Mouse (Mus musculus) forebrain, postnatal 0 days (tissue): Measurements from ENCODE around the gene Hsp90b1. TPM values are rescaled to one million over a fixed set of nuclear protein-coding genes. Genes with fewer than 3 reads are reported as not detected.

Experiments used
- ATAC-seq: fragments of 200-750 bp; cut with Nextera tagmentation; 2 replicates; pipeline ENCODE4 v1.8.0; 2017; ENCODE audit warnings: mild to moderate bottlenecking, moderate library complexity
- DNase-seq: peaks from one replicate; pipeline ENCODE4 v3.0.0-alpha.2; 2015
- H3K27ac ChIP-seq: fragments of 300-500 bp; sonication (generic); 2 replicates; pipeline ENCODE4 v1.5.1; 2014; ENCODE audit warnings: low read depth, mild to moderate bottlenecking, antibody characterized with exemption, low read length, moderate library complexity, mixed read lengths
- H3K27me3 ChIP-seq: fragments of 300-500 bp; sonication (generic); 2 replicates; pipeline ENCODE4 v1.6.1; 2014; ENCODE audit warnings: mild to moderate bottlenecking, low read length, mixed read lengths; ENCODE audit not compliant: insufficient read depth
- H3K36me3 ChIP-seq: fragments of 300-500 bp; sonication (generic); 2 replicates; pipeline ENCODE4 v1.6.1; 2014; ENCODE audit warnings: mild to moderate bottlenecking, moderate library complexity; ENCODE audit not compliant: insufficient read depth
- H3K4me1 ChIP-seq: fragments of 300-500 bp; sonication (generic); 2 replicates; pipeline ENCODE4 v1.6.1; 2014; ENCODE audit warnings: antibody characterized with exemption; ENCODE audit not compliant: insufficient read depth
- H3K4me2 ChIP-seq: fragments of 300-500 bp; sonication (generic); 2 replicates; pipeline ENCODE4 v1.6.1; 2014; ENCODE audit warnings: low read depth, mild to moderate bottlenecking, moderate library complexity
- H3K4me3 ChIP-seq: fragments of 300-500 bp; sonication (generic); 2 replicates; pipeline ENCODE4 v1.5.1; 2014; ENCODE audit warnings: low read depth, low read length, mixed read lengths
- H3K9ac ChIP-seq: fragments of 300-500 bp; sonication (generic); 2 replicates; pipeline ENCODE4 v1.6.1; 2014; ENCODE audit warnings: mild to moderate bottlenecking
- H3K9me3 ChIP-seq: fragments of 300-500 bp; sonication (generic); 2 replicates; pipeline ENCODE4 v1.6.1; 2016; ENCODE audit warnings: low read length
- CTCF ChIP-seq: sonication (generic); IDR thresholded peaks from 2 replicates; pipeline ENCODE4 v1.5.1; 2016; ENCODE audit warnings: antibody characterized with exemption, control low read depth, low read depth
- WGBS: fragments of 180-500 bp; shearing (Covaris S2); extraction: QIAGEN DNeasy Blood & Tissue Kit; methylation state at CpG from one replicate; pipeline ENCODE4 v1.1.7; 2014; 5-methylcytosine and 5-hydroxymethylcytosine counted together
- polyA plus RNA-seq: library from polyadenylated mRNA; unstranded; fragments of >200 nt; fragmentation: Nextera tagmentation; extraction: Ambion mirVana; gene quantifications from 2 replicates; pipeline ENCODE4 v1.2.1, GENCODE M21; 2015
- total RNA-seq: library from RNA; depleted of rRNA; stranded (reverse); fragments of >200 nt; gene quantifications from 2 replicates; pipeline ENCODE4 v1.2.3, GENCODE M21; 2014

The Hsp90b1 gene
- total and polyA plus RNA-seq, 2 experiments from 2014 or later: 189 to 196 TPM

GRCm38 (mm10) chr10:86727548-86727980, 22.3 kb upstream of the Hsp90b1 start:
- no peaks in the 10 kb centered on the region for H3K36me3 ChIP-seq
- peak overlapping the region; percentile 33; the same call in 1 of the 2 replicates for H3K9ac ChIP-seq
- 0 out of 2 replicates have a peak overlapping the region, but pooled peaks have one; percentile 2 for H3K27ac ChIP-seq
- ATAC-seq (peak; percentile 76), DNase-seq (peak; percentile 49)
- no peak for TF ChIP-seq CTCF
- no peaks in the 10 kb centered on the region for H3K4me1 ChIP-seq
- H3K9me3 ChIP-seq: no peaks in the 10 kb centered on the region
- H3K27me3 ChIP-seq: no peaks in the 10 kb centered on the region
- WGBS: 7% methylated on average over 12 of the region's 12 CpGs
- H3K4me2 ChIP-seq: peak overlapping the region; percentile 53
- peak overlapping the region; percentile 19; the same call in 1 of the 2 replicates for H3K4me3 ChIP-seq

DNA sequence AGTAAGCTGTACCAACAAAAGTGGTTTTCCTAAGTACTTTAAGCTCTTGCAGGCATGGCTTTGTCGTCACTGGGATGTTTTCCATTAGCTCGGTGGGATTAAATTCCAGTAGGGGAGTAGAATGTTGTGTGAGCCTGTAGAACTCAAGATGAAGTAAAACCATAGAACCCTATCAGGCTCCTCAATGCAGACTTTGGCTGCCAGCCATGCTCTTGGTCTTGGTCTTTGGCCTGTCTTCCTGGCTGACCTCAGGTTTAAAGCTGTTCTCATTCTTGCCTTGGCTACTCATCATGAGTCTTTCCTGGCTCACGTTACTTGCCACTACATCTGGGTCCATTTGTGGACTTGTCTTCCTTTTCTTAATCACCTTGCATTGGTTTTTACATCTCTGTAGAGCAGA, 6.8 kb upstream of the Hsp90b1 start:
- H3K4me2 ChIP-seq: no peak overlapping the region
- H3K9ac ChIP-seq: no peak overlapping the region
- no peaks in the 10 kb centered on the region for H3K36me3 ChIP-seq
- H3K9me3 ChIP-seq: no peaks in the 10 kb centered on the region
- 70% methylated on average over 3 of the region's 3 CpGs for WGBS
- no peaks in the 10 kb centered on the region for H3K4me1 ChIP-seq
- H3K27me3 ChIP-seq: no peaks in the 10 kb centered on the region
- TF ChIP-seq CTCF: no peak
- DNase-seq (no peak), ATAC-seq (no peak)
- H3K27ac ChIP-seq: no peak overlapping the region
- H3K4me3 ChIP-seq: no peak overlapping the region

GRCm38 (mm10) chr10:86707134-86707533, 1.8 kb upstream of the Hsp90b1 start:
- TF ChIP-seq CTCF: no peak
- Histone ChIP-seq H3K9me3 (no peaks in the 10 kb centered on the region), H3K4me2 (no peak overlapping the region), H3K9ac (no peak overlapping the region), H3K4me3 (no peak overlapping the region), H3K4me1 (peaks cover 6% of the 10 kb centered on the region; the same call in 1 of the 2 replicates), H3K27ac (no peak overlapping the region), H3K36me3 (peaks cover 11% of the 10 kb centered on the region; the same call in 1 of the 2 replicates), H3K27me3 (no peaks in the 10 kb centered on the region)
- 94% methylated on average over 3 of the region's 3 CpGs for WGBS
- DNase-seq (no peak), ATAC-seq (no peak)

DNA sequence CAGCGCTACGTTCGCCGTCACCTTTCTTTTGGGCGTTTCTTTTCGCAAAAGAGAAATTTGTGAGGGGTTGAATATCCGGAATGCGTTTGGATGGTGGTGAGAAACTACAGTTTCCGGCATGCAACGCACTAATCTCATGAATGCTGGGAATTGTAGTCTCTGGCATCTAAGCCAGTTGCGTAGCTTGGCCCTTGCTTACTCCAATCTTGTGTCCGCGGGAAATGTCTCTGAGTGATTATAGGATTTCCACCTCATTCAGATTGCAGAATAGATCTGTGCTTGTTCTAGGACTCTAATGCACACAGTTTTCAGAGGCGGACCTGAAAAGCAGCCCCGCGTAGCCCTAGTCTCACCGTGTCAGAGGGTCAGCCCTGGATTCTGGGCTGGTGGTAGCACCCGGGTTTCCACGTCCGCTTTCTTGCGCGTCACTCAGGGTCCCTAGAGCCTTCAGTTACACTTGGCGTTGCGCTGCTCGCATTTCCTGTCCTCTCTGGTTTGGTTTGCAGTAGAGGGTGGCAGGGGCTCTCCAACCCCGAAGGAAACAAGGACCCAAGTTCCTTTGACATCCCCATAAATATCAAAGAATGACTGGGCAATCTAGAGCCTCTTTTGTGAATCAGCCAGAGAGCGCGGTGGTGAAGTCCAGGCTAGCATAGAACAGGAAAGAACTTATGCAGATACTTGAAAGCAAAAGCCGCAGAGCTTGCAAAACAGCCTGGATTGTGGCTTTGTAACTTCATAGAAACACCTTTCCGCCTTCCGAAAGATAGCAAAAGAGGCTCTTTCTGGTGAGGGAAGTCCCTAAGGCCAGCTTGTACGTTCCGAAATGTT, 828 bp upstream of the Hsp90b1 start:
- Histone ChIP-seq H3K27me3 (no peaks in the 10 kb centered on the region), H3K4me3 (peak overlapping the region; percentile 76), H3K36me3 (peaks cover 19% of the 10 kb centered on the region), H3K9ac (peak overlapping the region; percentile 69), H3K4me2 (peak overlapping the region; percentile 62), H3K27ac (peak overlapping the region; percentile 86), H3K9me3 (no peaks in the 10 kb centered on the region), H3K4me1 (peaks cover 6% of the 10 kb centered on the region; the same call in 1 of the 2 replicates)
- ATAC-seq (peak; percentile 90), DNase-seq (no peak)
- WGBS: 6% methylated on average over 33 of the region's 33 CpGs
- TF ChIP-seq CTCF: no peak

DNA sequence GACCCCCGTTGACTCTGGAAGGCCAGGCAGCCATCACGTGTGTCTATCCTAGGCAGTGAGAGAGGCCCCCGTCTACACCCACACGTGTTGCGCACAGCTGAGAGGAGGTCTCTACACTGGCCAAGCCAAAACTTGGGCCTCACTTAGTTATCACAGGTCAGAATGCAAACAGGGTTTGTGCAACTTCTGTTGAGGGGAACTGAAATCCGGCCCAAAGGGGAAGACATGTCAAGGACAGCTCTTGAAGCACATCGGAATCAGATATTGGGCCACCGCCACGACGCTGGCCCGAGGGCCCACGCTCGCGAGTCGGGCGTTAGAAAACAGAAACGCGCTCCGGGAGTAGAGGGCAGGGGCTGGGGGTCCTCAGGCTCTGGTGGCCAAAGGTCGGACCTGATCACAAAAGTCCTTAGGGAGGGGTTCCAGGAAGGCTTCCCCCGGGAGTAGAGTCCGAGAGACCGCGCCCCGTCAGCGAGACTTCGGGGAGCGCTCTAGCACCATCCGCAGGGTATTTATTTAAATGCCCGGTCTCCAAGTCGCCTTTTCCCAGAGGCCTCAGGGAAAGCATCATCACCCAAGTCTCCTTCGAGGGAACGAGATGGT, 619 bp downstream of the Hsp90b1 start:
- peak overlapping the region; percentile 91 for H3K4me2 ChIP-seq
- WGBS: under 1% methylated on average over 32 of the region's 33 CpGs
- peak overlapping the region; percentile 76 for H3K4me3 ChIP-seq
- DNase-seq (peak; percentile 10), ATAC-seq (peak; percentile 3)
- H3K9me3 ChIP-seq: no peaks in the 10 kb centered on the region
- no peak for TF ChIP-seq CTCF
- peaks cover 6% of the 10 kb centered on the region; the same call in 1 of the 2 replicates for H3K4me1 ChIP-seq
- no peaks in the 10 kb centered on the region for H3K27me3 ChIP-seq
- H3K27ac ChIP-seq: peak overlapping the region; percentile 86
- H3K9ac ChIP-seq: peak overlapping the region; percentile 69
- peaks cover 29% of the 10 kb centered on the region for H3K36me3 ChIP-seq

DNA sequence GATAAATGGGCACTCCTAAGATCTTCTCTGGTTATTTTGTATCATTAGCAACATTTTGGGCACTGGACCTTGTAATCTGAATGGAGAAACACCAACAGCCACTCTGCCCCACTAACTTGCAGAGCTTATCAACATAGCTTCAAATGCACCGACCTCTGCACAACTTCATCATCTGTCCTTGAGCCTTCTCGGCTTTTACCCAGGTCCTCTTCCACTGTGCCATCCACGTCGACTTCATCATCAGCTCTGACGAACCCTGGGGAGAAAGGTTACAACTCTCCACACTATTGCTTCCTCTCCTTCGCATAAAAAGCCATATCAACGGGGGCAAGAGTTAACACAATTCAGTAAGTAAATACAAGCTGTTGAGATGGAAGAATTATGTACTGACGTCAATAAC, 1.2 kb downstream of the Hsp90b1 start:
- WGBS: 3% methylated on average over 8 of the region's 8 CpGs
- H3K4me2 ChIP-seq: peak overlapping the region; percentile 91
- H3K27me3 ChIP-seq: no peaks in the 10 kb centered on the region
- ATAC-seq: no peak
- H3K4me1 ChIP-seq: peaks cover 6% of the 10 kb centered on the region; the same call in 1 of the 2 replicates
- H3K36me3 ChIP-seq: peaks cover 34% of the 10 kb centered on the region
- H3K4me3 ChIP-seq: peak overlapping the region; percentile 76
- H3K9ac ChIP-seq: peak overlapping the region; percentile 69; the same call in 1 of the 2 replicates
- TF ChIP-seq CTCF: no peak
- no peak for DNase-seq
- no peak overlapping the region for H3K27ac ChIP-seq
- no peaks in the 10 kb centered on the region for H3K9me3 ChIP-seq

GRCm38 (mm10) chr10:86703375-86703774, 1.9 kb downstream of the Hsp90b1 start:
- ATAC-seq: no peak
- H3K9ac ChIP-seq: no peak overlapping the region
- WGBS: 75% methylated on average over 4 of the region's 4 CpGs
- H3K27me3 ChIP-seq: no peaks in the 10 kb centered on the region
- no peak for DNase-seq
- no peaks in the 10 kb centered on the region for H3K9me3 ChIP-seq
- no peak overlapping the region for H3K4me3 ChIP-seq
- 0 out of 2 replicates have a peak overlapping the region, but pooled peaks have one; percentile 91 for H3K4me2 ChIP-seq
- no peak for TF ChIP-seq CTCF
- H3K36me3 ChIP-seq: peaks cover 39% of the 10 kb centered on the region
- H3K27ac ChIP-seq: no peak overlapping the region
- peaks cover 6% of the 10 kb centered on the region; the same call in 1 of the 2 replicates for H3K4me1 ChIP-seq
